Mouse (Mus musculus) layer of hippocampus, adult 11-12 months (tissue): ENCODE measurements around the gene Pmpcb.
A peak's percentile ranks its signal among the peaks of the same experiment; 100 is the strongest.
"Not testable (repeated sequence)": the region's sequence is repeated elsewhere in the genome, so short reads cannot be mapped to it uniquely, and the experiment has no call there.

Experiments
- DNase-seq: peaks from one replicate; pipeline ENCODE4 v3.0.0; 2022; ENCODE audit warnings: low spot score

The Pmpcb gene

DNA sequence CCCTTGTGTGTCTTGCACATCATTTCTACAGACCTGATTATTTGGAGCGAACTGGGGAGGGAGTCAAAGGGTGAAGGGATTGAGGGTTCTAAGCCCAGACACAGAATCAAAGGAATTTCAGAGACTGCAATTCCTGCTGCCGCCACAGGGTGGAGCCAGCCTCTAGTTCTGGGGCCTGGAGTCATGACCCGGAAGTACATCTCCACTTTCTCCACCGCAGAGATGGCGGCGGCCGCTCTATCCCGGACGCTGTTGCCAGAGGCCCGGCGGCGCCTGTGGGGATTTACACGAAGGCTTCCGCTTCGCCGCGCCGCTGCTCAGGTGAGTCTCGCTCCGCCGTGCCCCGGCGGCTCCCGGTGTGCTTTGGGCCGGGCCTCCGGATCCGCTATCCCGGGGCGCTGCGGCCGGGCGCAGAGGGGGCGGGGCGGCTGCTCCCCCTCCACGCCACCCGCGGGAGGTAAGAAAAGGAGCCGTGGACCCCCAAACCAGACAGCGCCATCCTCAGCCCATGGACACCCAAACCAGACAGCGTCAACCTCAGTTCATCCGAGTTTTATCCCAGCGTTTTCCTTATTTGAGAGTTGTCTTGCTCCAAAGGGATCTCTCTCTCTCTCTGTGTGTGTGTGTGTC lies at the start of gene Pmpcb:
Gene Pmpcb (plus strand): TSS at position 186 of the 630 bp plus-strand sequence.
- DNase-seq = peak; percentile 92

DNA sequence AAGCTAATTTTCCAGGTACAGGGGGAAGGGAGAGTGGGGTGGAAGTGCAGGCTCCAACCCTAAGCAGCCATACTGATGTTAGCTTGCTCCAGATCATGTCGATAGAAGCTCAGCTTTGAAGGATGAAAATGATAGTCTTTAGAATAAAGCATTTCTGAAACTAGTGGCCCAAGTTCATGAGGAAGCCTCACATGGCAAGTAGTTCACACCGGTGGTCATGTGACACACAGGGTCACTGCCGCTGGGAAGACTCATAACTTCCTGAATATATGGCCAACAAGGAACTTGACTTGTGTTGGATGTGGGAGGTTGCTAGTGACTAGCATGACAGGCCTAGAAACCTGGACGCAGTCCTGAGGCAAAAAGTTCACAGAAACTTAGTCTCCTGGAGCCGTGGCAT lies 44.7 kb upstream of the Pmpcb start:
- DNase-seq = no peak

DNA sequence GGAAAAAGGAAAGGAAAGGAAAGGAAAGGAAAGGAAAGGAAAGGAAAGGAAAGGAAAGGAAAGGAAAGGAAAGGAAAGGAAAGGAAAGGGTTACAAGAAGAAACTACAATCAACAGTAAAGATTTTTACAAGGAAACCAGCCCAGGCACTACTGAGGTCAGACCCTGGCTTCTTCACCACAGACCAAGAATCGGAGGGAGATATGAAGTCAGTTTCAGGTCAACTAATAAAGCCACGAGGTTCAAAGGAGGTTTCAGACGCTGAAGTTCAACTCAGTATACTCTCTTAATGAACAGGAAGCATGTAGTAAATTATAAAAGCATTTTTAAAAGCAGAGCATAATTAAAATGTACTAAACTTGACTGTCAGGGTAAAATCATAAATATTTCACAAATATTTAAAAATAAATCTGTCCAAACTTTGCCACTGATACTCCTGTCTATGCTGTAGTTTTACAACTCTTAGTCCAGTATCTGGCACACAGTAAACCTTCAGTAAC lies 43.5 kb upstream of the Pmpcb start:
- no peak for DNase-seq

DNA sequence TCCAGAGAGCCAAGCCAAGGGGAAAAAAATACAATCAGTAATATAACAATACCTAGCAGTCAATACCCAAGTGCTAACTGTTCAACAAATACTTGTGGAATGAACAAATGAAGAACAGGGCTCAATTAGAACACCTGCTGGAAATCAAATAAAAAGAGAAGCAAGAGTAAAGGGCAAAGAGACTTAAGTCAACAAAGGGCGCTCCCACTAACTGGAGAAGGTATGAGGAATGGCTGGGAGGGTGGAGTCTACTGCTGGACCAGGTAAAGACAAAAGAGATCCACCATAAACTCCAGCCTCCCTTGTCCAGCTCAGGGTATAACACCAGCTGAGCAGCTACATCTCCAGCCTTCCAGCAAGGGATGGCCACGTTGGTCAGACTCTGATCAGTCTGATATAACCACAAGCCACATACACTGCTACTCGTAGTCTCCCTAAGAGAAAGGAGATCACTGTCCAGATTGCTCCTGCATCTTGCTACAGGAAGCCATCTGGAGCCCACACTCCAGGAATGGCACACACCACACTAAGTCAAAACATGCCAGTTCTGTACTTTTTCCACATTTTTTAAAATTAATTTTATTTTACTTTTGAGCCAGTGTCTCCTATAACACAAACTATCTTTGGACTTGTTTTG lies 42.0 kb upstream of the Pmpcb start:
- no peak for DNase-seq

DNA sequence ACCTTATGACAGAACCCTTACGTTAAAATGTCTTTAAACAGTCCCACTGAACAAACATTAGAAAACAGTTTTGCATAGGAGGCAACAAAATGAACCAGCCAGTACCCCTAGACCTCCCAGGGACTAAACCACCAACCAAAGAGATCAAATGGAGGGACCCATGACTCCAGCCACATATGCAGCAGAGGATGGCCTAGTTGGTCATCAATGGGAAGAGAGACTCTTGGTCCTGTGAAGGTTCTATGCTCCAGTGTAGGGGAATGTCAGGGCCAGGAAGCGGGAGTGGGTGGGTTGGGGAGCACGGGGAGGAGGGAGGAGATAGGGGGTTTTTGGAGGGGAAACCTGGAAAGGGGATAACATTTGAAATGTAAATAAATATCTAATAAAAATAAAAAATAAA lies 37.4 kb upstream of the Pmpcb start:
- DNase-seq = not testable (repeated sequence)

DNA sequence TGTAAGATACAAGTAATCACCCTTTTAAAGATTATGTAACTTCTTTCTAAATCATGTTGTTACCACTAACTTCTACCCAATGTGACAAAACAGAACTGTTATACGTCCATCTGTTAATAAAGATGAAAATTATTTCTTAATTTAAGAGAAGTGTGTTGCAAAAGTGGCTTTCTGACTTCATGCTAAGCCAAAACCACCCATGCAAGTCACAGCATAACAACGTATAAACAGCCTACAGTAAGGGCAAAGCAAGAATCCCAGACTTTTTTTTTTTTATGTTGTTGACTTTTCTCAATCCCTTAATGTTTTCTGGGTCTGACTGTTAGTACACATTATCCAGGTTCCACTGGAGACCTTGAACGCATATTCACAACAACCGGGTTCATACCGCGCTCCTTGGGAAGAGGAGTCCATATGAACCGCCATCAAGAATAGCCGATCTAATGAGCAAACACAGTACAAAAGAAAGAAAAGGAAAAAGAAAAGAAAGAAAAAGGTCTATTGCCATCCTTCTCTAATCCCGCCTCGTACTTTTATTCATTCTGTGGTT lies 36.6 kb upstream of the Pmpcb start:
- no peak for DNase-seq

DNA sequence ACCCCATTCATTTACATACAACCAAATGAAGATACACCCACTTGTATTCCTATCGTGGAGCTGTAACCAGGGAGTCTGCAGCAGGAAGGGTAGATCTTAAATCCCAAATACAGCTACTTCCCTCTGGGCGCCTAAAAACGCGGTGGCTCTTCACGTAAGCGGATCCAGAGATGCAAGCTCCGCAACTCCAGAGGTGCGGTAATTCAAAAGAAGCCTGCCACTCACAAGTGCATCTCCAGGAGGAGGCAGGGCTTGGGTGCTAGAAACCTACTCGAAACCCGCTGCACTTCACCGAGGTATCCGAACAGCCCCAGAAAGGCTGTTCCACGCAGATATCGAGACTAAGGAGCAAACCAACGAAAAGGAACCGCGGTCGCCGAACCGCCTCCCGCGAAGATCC lies 36.0 kb upstream of the Pmpcb start:
- no peak for DNase-seq

DNA sequence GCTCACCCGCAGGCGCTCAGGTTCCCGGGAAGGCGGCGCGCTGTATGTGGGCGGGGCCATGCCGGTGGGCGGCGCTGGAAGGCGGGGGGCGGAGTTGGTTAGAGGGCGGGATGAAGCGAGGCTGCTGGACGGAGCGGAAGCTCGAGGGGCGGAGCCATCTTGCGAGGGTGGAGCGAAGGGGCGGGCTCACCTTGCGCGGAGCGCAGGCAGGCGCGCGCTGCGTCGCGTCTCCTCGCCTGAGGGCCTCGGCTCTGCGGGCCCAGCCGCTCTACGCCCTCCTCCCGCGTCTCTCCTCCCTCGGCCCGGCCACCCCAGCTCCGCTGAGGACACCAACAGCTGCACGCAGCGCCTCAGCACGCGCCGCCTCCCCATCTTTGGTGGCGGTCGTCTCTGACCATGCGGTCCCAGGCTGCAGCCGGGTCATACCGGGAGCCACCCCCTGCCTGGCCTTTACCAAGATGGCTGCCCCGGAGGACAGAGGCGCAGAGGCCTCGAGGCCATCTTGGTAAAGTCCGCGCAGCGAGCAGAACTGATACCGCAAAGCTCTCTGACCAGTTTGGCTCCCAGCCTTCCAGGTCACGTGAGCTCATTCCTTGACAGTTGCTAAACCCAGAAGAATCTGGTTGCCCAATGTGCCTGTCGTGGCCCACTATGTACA lies 35.5 kb upstream of the Pmpcb start, which contains the start of gene Napepld:
Gene Napepld (minus strand): TSS at position 46 of the 658 bp plus-strand sequence.
- DNase-seq = peak; percentile 98

DNA sequence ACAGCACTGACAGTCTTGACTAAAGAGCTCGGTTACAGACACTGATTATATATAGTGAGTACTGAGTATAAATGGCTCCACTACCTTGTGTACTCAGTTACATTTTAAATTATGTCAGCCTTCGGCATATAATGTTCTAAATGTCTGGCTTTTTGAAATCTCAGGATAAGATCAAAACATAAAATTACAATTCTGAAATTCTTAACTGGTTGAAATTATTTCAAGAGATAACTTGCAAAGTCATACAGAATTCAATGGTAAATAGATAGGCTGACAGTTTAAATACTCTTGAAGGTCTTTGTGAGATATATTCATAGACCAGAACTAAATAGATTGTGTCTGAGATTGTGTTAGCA lies 35.0 kb upstream of the Pmpcb start:
- no peak for DNase-seq

DNA sequence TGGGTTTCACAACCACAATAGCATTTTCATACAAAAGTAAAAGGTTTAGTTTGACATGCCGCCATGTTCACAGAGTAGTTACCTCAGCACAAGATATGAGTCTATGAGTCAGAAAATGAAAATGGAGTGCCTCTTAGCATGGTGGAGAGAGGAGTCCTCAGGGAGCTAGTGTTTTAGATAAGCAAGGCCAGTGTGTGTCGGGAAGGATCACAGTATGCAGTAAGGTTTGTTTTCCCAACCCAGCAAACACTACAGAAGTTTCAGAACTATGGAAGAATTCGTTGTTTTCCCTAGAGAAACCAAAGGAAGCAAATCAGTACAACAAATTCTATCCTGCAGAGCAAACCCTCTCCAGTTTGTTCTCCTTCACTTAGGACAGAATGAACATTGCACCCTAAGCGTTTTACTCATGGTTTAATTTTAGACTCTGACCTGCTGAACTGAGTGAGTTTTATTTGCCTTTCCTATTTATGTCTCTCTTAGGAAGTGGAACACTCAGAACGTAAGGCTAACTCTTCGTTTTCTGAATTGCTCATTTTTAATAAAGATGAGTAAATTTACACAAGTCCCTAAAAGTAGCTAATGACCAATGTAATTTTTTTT lies 34.0 kb upstream of the Pmpcb start:
- no peak for DNase-seq

DNA sequence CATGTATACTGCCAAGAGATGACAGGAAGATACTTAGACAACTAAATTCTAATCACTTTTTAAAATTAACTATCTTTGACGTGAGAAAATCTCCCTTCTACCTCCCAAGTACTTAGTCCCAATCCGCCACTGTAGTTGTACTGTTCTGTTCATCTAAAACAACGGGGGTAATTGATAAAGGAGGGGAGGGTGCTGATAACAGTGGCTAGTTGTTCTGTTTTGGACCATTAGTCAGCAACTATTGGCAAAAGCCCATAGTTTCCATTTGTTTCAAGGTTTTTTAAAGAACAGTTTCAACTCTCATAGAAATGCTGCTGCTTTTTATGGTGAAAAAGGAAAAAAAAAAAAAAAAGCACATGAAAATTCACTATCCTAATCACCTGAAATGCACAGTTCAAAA lies 33.2 kb upstream of the Pmpcb start:
- DNase-seq = no peak

DNA sequence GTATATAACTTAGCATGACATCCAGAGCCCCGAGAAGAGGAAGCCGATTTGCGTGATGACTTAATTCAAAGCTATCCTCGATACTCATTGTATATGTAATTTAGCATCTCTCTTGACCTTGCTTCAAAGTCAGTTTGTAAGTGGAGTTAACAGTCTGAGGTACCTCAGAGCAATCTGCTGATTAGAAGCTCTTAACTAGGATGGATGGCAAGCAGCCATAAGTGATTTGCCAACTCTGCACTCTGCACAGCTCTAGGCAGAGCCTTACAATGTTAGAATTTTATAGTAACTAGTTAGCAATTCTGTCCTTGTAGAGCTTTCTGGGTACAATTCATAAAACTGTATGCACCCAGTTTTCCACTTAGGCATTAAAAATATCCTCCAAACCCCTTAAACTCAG lies 30.4 kb upstream of the Pmpcb start:
- no peak for DNase-seq

DNA sequence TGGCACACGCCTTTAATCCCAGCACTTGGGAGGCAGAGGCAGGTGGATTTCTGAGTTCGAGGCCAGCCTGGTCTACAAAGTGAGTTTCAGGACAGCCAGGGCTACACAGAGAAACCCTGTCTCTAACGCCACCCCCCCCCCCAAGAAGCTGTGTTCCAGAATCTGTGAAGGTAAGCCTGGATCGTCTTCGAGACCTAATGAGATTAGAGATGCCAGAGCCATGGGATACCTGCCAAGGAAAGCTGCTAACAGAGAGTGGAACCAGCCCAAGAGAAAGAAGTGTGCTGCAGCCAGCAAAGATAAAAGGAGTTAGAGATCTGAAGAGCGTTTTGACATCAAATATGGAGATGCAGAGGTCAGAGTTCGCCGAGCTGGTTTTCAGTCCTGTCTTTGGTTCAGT lies 28.9 kb upstream of the Pmpcb start:
- DNase-seq = not testable (repeated sequence)

DNA sequence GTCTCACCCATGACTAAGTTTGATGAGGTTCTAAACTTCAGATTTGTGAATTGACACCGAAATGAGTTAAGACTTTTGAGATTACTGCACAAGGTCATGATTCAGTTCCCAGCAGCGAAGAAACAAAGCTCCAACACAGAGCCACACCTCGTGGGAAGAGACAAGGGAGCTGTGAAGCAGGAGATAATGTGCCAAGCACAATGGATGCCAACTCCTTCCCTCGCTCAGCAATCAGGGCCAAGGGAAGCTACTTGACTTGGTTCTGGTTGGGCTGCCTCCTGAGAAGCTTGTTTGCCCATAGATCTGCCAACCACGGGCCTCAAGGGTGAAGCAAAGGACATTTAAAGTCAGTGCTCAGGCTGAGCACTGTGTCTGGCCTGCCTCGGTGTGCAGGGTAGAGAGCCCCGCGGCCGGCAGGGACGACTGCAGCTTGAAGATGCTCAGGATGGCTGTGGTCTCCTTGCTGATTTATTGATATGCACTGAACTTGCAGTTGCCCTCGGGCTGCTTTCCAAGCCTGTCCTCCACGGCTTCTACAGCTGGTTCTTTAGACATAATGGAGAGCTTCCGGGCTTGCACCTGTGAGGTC lies 24.7 kb upstream of the Pmpcb start:
- DNase-seq = no peak

DNA sequence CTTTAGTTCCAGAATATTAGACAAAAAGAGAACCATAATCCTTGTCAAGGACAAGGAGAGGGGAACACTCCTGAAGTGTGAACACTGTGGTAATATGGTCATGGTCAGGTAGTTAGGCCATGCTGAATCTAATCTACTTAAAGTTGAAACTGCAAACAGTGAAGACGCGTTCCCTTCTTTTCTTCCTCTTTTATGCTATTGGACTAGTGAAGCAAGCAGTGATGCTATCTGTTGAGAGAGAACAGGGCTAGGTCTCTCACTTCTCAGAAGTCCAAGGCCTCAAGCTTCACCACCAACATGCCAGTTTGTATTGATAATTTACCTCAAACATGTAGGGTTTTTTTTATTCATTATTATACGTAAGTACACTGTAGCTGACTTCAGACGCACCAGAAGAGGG lies 22.5 kb upstream of the Pmpcb start:
- no peak for DNase-seq

DNA sequence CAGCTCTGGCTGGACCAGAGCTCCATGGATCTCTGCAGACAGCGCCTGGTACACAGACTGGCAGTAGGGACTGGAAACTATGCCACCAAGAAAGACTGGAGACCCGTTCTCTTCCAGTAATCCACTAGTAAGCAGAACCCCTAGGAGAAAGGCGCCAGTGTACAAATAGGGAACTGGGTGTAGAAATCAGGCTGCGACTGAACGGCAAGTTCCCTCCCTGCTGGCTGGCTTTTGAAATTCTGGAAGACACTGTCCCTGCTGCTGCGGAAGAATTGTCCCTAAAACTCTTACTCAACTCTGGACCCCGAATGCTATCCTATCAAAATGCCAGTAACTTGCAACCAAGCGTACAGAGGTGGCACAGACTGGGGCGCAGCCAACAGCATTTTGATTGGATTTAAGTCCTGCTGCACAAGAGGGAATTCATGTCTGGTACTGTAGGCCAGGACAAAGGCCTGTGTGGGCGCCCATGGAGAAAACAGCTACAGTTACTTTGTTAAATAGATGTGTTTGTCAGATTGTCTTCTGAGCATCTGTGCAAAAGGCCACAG lies 19.7 kb upstream of the Pmpcb start:
- no peak for DNase-seq

DNA sequence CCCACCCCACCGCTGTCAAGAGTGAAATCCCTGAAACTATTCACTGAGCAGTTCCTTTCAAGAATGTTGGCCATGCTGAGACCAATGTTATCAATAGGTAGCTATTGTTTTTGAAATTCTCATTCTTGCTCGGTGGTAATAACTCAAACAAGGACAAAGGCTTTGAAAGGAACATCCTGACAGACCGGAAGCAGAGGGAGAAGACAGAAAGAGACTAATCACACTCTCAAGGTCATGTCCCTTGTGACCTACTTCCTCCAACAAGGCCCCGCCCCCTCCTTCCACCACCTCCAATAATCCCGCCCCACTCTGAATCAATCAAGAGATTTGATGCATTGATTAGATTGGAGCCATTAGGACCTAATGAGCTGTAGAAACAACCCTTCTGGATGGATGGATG lies 18.4 kb upstream of the Pmpcb start:
- no peak for DNase-seq

DNA sequence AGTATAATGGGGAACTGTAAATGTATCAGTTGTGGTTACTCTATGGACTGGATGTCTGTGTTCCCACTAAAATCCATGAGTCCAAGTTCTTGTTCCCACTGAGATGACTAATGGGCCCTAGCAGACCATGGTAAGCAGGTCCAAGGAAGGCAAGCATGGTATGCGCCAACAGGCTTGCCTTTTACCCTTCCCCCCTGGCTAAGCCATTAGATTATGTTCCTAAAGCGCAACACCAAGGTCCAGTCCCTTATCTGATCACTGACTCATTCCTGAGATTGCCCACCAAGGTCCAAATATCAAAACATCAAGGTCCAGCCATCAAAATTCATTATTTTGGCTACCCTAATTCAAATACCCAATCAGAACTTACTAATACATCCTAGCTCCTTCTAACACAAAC lies 17.7 kb upstream of the Pmpcb start:
- DNase-seq = no peak

DNA sequence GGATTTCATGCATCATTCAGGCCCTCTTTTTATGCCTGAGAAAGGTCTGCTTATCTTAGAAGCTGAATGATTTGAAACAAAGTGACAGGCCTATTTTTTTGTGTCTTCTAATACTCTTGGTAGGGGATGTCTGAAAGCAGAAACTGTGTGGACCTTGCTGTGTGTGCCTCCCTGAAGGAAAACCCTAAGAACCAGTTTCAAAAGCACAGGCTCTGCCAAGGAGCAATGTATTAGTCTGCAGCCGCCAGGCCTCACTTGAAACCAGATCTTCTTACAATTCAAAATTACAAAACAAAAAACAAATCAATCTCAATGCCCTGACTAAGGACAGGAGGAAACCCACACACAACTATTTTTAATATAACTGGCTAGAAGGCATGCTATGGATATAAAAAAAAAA lies 12.5 kb upstream of the Pmpcb start:
- DNase-seq = no peak

DNA sequence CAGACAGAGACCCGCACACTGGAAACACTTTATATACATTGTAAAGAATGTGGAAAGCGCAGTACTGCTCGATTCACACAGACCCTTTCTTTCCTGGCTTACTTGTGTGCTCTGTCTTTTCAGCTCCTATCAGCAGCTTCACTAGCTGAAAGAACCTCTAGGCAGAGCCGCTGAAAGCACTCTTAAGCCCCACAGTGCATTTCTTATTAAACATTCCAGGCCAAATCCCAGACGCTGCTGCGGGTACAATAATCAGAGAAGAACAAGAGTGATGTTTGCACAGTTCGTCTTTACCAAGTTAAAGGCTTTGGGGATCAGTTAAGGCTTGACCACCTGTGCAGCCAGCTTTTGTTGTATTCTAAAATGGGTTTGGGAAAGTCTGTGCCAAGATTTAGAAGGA lies 12.1 kb upstream of the Pmpcb start:
- DNase-seq = no peak

DNA sequence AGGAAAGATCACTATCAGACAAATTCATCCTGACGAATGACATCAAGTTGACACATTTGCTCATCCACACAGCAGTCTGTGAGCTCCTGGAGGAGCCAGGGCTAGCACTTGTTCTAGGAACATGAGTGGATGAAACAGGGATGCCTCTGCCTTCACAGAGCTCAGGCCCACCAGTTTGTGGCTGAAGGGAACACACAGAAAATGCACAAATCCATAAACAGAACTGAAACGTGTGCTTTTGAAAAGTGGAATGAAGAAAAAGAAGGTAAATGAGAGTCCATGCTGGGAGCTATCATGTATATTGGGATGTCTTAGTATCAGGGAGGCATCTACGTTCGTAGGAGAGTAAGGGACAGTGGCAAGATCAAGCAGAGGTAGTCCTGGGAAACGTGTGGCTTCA lies 7.8 kb upstream of the Pmpcb start:
- no peak for DNase-seq
